Mouse (Mus musculus) kidney, adult 18-20 months (tissue): ENCODE results near the gene Epb41l5.

Source experiments
- DNase-seq: peaks from one replicate; pipeline ENCODE4 v3.0.0; 2021

Gene Epb41l5

DNA sequence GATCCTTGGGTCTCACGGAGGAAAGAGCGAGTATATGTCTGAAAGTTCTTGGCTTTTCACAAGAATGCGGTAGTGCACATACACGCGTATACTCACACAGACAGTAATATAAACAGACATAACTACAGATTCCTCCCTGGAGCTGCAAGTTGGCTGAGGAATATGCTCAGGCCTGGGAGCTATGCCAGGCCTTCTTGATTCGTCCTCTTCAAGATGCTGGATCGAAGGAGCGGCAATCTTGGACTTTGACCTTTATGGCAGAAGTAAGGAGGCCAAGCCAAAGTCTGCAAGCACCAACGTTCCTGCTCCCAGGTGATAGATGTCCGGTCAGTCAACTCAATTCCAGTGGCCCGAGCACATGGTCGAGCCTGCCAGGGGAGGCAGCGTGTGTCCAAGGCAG lies 117.9 kb downstream of the Epb41l5 start:
- peak; percentile 58 for DNase-seq

DNA sequence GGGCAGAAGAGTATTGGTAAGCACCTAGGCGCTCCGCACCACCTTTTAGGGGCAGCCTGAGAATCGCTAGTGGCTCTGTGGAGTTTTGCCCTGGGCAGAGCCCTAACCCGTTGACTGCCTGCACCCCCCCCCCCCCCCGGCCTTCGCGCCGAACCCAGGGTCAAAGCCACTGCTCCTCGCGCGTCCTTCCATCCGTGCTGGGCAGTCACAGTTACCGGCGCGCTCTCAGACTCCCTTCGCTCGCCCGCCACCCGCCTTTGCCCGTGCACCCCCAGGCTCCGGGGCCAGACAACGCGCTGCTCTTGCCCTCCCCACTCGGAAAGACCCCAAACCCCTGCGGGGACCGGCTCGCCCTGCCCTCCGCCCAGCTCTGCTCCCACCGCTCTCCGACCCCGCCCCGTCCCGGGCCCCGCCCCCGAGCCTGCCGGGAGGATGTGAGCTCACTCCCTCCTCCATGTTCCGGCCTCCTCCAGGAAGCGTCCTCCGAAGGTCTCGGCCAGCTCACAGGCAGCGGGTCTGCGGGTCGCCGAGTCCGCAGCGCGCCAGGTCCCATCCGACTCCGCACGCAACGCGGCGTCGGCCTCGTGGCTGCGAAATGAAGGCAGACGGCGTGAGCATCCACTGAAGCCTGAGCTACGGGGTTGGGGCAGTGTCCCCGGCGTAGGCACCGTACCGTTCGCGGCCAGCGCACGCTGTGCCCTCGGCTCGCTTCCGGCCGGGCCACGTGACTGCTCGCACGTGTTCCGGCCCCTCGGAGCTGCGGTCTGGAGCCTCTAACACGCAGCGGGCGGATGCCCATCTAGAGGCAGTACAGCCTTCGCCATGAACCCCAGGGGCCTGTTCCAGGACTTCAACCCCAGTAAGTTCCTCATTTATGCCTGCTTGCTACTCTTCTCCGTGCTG lies 122.9 kb downstream of the Epb41l5 start, which contains the start of gene Tmem185b:
TSS of gene Tmem185b (plus strand) at position 472 of the 903 bp plus-strand sequence.
- DNase-seq, result peak; percentile 96

DNA sequence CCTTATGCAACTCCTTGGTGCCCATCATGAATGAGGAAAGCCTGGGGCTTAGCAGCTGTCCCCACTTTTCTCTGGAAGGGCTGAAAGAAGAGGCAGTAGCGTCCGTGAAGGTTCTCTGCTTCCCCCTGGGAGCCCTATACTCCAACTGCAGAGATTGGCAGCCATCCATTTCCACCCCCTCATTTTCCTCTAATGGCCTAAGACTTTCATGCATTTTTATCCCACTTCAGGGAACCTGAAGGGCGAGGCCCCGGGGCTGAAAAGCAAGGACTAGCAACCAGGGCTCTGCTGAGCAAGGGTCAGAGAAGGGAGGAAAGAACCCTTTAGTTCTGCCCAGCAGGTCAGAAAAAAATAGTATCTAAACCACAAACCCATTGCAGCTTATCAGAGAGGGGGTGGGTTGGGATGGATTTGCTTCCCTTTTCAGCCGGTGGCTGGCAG lies 123.8 kb downstream of the Epb41l5 start:
- DNase-seq, result peak; percentile 45

DNA sequence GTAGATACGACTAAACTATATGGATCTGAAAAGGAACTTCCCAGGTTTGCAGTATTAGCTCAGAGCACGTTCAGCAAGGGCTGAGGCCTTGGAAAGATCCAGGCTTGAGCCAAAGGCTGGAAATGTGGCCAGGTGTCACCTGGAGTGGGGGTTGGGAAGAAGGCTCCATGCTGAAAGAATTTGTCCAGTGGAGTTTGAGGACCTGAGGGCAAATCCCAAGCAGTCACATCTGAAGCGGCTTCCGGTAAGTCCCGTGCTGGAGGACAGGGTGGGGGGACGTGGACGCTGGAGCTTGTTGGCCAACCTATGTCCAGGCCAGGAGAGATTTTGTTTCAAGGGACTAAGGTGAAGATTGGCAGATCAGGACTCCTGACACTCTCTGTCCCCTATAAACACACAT lies 125.0 kb downstream of the Epb41l5 start:
- peak; percentile 38 for DNase-seq

DNA sequence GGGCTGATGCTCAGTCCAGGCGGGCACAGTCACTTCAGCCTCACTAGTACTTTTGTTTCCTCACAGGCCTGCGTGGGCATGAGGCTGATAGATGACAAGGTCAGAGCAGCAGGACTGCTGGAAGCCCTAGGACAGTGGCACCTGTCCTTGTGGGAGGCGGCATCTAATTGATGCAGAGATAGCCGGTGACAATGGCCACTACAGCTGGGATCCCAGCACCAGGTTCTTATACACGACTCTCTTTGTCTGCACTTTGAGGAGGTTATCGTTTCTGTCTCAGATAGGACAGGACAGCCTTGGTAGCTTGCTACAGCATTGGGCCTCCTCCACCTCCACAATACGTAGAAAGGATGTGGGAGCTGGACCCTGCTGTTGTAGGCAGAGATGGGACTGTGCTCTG lies 125.4 kb downstream of the Epb41l5 start:
- no peak for DNase-seq

DNA sequence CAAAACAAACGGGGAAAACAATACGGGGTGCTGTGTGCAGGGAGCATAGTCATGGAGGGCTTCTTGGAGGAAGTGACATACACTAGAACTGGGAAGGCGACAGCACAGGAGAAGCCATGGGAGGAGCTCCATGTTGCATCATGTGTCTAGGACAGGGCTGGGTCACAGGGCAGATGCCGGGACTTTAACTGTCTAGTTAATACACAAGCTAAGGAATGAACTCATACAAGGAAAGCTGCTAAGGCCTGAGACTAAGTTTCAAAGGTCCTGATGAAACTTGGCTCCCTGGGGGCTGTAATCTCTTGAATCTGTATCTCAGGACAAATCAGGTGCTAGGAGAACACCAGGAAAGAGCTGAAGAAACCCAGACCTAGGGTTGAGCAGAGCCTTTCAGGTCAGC lies 126.1 kb downstream of the Epb41l5 start:
- DNase-seq, result peak; percentile 61

DNA sequence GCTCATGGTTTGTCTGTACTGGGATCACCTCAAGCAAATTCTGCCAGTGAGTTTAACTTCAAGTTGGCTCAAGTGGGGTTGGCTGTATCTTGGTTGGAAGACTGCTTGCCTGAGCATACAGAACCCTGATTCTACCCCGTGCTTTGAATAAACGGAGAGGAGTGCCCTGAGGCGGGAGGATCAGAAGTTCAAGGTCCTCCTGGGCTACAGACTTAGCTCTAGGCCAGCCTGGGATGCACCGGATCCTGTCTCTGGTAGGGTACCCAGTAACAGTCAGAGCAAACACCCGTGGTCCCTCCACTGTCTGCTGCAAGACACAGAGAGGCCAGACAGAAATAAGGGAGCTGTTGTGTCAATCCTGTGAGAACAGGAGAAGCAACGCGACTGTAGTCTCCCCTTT lies 127.1 kb downstream of the Epb41l5 start:
- no peak for DNase-seq

DNA sequence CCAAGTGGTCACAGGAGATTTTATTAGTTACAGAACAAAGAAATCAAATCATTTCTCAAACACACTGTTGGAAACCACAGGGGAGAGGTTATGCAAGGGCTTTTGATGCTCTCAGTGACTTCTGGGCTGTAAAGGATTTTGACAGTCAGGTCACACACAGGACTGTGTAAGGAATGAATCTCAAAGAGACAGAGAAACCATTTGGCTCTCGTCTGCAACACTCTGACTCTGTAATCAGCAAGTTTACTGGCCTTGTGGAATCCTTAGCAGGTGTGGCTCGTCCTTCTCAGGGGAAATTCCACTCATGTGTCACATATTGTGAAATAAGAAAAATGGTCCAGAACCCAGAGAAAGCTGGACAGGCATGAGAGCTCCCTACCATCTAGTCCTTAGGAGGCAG lies 127.8 kb downstream of the Epb41l5 start:
- DNase-seq, result no peak

DNA sequence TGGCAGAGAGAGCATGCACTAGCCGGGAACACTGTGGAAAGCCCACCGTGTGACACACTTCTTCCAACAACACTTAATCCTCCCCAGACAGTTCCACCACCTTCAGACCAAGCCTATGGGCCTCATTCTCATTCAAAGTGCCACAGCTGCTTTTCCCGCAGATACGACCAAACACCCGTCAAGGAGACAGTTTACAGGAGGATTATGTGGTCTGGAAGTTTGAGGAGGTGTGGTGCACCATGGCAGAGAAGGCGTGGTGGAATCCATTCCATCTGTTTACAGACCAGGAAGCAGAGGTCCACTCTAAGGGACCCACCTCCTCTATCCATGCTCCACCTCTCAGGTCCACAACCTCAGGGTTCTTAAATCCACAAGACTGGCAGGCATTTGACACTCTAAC lies 129.5 kb downstream of the Epb41l5 start:
- DNase-seq, result no peak

DNA sequence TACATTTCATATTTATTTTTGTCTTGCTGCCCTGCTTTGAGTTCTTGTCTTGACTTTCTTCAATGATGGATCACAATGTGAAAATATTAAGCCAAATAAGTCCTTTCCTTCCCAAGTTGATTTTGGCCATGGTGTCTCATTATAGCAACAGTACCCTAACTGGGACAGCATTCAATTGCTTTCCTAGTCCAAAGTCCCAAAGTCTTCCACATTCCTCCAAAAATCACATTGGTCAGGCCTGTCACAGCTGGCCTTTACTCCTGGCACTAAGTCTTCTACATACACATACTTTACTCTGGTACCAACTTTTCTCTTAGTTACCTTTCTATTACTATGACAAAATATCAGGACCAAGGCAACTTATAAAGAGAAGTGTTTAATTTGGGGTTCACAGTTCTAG lies 130.0 kb downstream of the Epb41l5 start:
- DNase-seq, result no peak

DNA sequence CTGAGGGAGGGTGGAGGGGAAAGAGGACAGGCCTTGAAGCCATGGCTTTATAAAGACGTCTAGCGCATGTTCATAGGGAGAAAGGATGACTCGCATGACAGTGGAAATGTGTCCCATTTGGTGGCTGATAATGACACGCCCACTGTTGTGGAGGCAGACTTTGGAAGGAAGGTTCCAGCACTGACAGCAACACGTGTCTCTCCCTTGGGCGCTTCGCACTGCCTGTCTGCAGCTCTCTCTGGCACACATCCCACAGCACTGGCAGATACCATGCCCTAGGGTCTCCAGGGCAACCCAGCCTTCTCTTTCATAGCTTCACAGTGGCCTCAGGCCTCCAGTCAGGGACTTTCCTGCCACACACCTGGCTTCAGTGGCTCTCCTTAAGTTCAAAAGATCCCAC lies 130.7 kb downstream of the Epb41l5 start:
- DNase-seq, result no peak

DNA sequence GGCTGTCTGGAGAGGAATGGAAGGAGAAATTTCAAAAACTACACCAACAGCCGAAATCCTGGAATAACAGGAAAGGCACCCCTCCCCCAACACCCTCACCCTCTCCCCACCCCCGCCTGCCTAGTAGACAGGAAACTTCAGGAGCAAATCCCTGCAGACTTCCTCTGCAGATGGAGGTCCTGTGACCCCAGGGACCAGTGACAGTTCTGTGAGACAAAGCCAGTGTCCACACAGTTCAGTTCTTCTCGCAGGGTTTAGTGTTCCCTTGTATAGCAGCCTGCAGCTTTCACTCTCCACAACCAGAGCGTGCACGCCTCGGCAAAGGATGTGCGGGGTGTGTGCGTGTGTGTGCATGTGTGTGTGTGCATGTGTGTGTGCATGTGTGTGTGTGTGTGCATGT lies 137.9 kb downstream of the Epb41l5 start:
- no peak for DNase-seq

DNA sequence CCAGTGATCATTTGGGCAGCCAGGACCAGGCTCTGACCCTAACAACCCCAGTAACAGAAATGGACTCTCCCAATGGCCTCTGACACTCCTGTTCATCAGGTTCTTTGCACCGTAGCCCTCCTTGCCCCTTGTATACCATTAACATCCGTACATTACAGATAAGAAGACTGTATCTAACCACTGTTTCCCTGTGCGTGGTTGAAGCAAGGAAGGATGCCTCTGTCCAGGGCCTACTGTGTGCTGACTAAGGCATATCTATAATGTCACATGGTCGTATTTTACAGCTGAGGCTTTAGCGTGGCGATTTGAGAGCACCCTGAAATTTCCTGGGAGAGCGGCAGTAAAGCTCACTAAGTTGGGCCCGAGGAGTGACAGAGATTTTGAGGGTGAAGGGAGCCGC lies 138.4 kb downstream of the Epb41l5 start:
- DNase-seq, result no peak

DNA sequence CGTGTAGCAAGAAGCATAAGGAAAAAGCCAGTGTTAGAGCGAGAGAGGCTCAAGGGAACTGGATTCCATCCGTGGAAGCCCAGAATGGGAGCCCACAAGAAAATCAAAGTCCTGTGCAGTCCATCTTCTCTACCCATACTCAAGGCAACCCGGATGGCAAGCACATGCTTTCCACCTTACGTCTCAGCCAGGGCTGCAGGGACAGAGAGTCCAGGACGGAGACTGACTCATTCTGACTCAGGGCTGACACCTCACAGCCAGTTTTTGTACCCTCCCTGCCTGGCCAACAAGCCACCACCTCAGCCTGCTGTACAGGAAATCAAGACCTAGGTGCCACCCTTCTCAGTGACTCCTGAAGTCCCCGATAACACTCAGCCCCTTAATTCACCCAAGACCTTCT lies 139.3 kb downstream of the Epb41l5 start:
- DNase-seq, result no peak

DNA sequence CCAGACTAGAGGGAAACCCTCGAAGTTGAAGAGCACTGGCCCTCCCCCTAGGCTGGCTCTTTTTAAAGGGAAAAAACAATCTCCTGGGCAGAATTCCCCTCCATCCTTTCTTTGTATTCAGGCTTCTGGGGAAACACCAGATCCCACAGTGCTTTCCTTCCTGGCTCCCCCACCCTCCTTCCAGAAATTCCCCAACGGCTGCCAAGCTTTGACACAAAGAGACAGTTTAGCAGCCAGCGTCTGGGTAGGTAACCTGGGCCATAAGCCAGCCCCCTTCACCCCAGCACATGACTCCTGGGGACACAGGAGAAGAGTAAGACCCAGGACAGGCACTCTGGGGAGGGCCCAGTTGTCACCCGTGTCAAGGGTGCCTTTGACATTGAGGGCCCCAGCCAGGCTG lies 140.3 kb downstream of the Epb41l5 start:
- peak; percentile 44 for DNase-seq

DNA sequence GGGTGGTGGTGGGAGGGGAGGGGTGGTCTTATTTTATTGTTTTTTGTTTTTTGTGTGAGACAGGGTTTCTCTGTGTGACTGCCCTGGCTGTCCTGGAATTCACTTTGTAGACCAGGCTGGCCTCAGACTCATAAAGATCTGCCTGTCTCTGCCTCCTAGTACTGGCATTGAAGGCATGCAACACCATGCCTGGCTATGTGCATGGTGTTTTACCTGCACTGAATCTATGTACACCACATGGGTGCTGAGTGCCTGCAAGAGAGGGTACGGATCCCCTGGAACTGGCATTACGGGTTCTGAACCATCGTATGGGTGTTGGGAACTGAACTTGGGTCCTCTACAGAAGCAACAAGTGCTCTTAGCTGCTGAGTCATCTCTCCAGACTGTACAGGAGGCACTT lies 142.8 kb downstream of the Epb41l5 start:
- DNase-seq, result no peak

DNA sequence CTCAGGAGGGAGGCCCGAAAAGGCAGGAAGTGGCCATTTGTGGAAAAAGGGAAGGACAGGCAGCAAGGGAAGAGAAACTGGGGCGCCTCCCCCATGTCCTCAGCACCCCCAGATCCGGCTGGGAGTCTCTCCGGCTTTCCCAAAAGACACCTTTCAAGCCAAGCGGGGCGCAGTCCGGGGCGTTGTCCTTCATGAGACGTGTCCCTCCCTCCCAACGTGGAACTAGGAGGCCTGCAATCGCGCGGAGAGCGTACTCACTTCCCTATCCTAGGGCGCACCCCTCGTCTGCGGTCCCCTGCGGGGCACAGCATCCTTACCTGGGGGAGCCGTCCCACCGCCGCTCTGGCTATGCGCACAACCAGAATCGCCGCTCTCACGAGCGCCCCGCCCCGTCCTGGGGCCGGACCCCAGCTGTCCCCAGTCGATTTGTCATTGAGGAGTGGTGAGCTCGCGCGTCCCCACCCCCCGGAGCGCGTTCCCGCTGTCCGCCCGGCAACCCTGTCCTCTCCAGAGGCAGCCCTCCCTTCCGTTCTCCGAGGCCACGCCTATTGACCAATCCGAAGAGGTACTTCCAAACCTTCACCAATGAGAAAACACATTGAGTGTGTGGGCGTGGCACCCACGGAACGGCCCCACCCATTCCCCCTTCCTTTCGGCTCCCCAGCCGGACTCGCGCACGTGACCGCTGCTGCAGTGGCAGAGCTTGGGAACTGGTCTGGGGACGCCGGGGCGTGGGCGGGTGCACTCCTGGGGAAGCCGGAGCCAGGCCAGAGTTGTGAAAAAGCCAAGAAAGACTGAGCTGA lies 144.3 kb downstream of the Epb41l5 start, which contains the start of gene Ralb:
TSS of gene Ralb (minus strand) at position 535 of the 803 bp plus-strand sequence.
- peak; percentile 99 for DNase-seq

DNA sequence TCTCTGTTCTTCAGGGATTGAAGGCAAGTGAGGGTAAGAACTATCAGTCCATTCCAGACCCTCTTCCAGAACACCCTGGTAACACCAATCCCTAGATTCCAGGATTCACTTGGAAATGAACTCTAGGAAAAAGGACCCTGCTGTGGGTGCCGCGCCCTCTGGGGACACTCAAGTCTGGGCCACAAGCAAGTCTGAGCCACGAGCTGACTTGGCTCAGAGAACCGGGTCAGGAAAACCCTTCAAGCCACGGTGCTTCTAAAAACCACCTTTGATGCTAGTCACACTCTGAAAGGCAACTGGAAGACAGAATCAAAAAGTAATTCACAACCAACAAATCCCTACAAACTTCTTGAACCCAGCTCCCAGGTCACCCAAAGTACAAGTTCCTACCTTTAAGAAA lies 145.0 kb downstream of the Epb41l5 start:
- no peak for DNase-seq

DNA sequence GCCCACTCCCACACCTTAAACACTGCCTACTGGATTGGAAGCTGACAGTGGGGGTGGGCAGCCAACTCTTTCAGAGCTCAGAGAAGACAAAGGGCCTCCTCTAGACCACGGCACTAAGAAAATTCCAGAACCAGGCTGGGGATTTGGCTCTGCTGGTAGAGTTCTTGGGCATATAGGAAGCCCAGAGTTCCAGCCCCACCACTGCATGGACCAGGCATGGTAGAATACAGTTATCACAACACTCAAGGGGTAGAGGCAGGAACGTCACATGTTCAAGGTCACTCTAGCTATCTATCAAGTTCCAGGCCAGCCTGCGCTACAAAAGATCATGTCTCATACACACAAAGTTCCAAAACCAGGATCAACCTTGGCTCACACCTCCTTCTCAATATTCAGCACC lies 145.6 kb downstream of the Epb41l5 start:
- no peak for DNase-seq

DNA sequence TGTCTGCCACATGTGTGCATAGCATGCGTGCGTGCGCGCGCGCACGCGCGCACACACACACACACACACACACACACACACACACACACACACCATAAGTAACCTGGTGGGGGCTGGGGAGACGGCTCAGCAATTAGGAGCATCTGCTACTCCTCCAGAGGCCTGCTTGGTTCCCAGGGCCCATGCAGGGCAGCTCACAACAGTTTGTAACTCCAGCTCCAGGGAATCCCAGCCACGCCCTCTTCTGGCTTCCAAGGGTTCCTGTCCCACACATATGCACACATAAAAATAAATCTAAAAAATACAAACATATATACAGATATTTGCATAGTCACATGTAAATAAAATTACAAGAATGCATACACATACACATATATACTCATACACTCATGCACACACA lies 146.1 kb downstream of the Epb41l5 start:
- DNase-seq, result no peak

DNA sequence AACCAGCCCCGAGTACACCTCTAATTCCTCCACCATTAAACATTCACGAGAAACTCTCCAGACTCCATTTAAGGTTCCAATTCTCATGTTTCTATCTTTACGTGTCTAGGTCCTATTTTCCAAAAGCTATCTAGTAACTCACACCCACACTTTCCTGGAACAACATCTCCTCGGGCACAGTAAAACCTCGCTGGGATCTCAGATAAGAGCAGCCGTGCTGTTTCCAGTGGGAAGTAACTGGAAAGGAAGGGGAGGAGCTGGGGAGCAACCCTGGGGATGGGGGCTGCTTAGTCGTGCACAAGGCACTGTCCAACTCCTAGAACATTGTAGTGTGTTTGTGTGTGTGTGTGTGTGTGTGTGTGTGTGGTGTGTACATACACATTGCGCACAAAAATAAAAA lies 146.9 kb downstream of the Epb41l5 start:
- no peak for DNase-seq

DNA sequence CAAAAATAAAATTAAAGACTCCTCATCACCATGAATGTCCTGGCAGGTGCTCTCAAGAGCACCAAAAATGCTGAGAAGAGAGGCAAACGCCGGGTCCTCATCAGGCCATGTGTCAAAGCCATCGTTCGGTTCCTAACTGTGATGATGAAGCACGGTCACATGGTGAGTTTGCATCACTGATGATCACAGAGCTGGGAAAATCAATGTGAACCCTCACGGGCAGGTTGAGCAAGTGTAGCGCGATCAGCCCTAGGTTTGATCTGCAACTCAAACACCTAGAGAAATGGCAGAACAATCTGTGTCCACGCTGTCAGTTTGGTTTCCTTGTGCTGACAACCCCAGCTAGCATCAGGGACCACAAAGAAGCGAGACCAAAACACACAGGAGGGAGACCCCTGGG lies 149.3 kb downstream of the Epb41l5 start:
- DNase-seq, result no peak

DNA sequence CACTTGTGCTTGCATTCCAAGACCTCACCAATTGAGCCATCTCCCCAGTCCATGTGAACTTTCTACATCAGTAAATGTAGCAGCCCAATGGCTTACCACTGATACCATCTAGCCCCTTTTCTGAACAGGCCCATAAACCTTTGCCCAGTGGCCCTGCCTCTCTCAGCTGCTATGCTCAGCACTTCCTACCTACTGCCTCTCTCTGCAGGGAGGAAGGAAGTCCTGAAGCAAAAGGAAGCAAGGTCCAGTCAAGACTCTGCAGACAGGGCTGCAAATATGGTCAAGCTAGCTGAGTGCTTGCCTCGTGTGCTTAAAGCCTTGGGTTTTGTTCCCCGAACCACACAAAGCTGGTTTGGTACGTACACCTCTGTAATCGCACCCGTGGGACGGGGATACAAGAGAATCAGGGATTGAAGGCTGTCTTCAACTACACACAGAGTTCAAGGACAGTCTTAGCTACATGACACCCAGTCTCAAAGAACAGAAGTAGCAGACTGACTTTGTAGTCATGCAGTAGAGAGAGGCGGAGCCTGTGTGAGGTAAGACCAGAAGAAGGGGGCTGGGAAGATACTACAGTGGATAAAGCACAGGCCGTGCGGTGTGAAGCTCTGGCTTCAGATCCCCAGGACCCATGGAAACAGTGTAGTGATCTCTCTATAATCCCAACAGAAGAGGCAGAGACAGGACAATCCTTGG lies 150.1 kb downstream of the Epb41l5 start:
- no peak for DNase-seq
